Mouse (Mus musculus) E14TG2a.4 (cell line): ENCODE data around the gene Ech1.

ENCODE experiments used
- H3K27me3 ChIP-seq: 2 replicates; pipeline ENCODE4 v1.6.1; 2014; ENCODE audit warnings: low read length, control low read depth; ENCODE audit not compliant: insufficient read depth
- H3K36me3 ChIP-seq: 2 replicates; pipeline ENCODE4 v1.6.1; 2014; ENCODE audit warnings: low read length, control low read depth; ENCODE audit not compliant: insufficient read depth
- H3K4me1 ChIP-seq: replicated peaks from 2 replicates; pipeline ENCODE4 v1.6.1; 2014; ENCODE audit warnings: low read depth, low read length, control low read depth
- H3K4me3 ChIP-seq: replicated peaks from 2 replicates; pipeline ENCODE4 v1.5.1; 2014; ENCODE audit warnings: mild to moderate bottlenecking, low read length
- H3K9me3 ChIP-seq: 2 replicates; pipeline ENCODE4 v1.6.1; 2014; ENCODE audit warnings: low read length, control low read depth
- CTCF ChIP-seq: conservative IDR thresholded peaks from 2 replicates; pipeline ENCODE4 v1.5.1; 2014; ENCODE audit warnings: low read length
- NANOG ChIP-seq: IDR thresholded peaks from 2 replicates; pipeline ENCODE4 v1.6.1; 2014; ENCODE audit warnings: borderline replicate concordance, low read length, mixed read lengths
- POU5F1 ChIP-seq: IDR thresholded peaks from 2 replicates; pipeline ENCODE4 v1.6.1; 2014; ENCODE audit warnings: low read length, borderline replicate concordance

The Ech1 gene

GRCm38 (mm10) chr7:28880554-28880953 lies 55.5 kb downstream of the Ech1 start:
- Histone ChIP-seq H3K9me3 (no peaks in the 10 kb centered on the region), H3K4me1 (peaks cover 53% of the 10 kb centered on the region), H3K27me3 (peaks cover 19% of the 10 kb centered on the region), H3K36me3 (no peaks in the 10 kb centered on the region), H3K4me3 (no peak overlapping the region)
- TF ChIP-seq POU5F1 (no peak), NANOG (no peak), CTCF (no peak)

GRCm38 (mm10) chr7:28881199-28881598 lies 56.2 kb downstream of the Ech1 start, which contains the start of gene Capn12:
Gene Capn12 (plus strand): TSS chr7:28881422.
- Histone ChIP-seq H3K4me3 (0 out of 2 replicates have a peak within 1 kb of the TSS, but pooled peaks have one; percentile 20), H3K4me1 (peaks cover 54% of the 10 kb centered on the region), H3K9me3 (no peaks in the 10 kb centered on the region), H3K27me3 (peaks cover 25% of the 10 kb centered on the region), H3K36me3 (no peaks in the 10 kb centered on the region)
- no peak for TF ChIP-seq NANOG
- no peak for TF ChIP-seq CTCF
- no peak for TF ChIP-seq POU5F1
